Mouse (Mus musculus) cerebellum, adult 2 months (tissue): ENCODE results near the gene Hoxa2.

Source experiments
- CTCF ChIP-seq: fragments of 200-500 bp; IDR thresholded peaks from 2 replicates; pipeline ENCODE4 v1.5.1; 2011; ENCODE audit warnings: low read depth, mild to moderate bottlenecking, control low read depth, low read length, moderate library complexity, borderline replicate concordance; ENCODE audit not compliant: insufficient read depth
- POLR2A ChIP-seq: fragments of 200-500 bp; IDR thresholded peaks from 2 replicates; pipeline ENCODE4 v1.6.1; 2011; ENCODE audit warnings: low read length, control low read depth, borderline replicate concordance; ENCODE audit not compliant: insufficient read depth

DNA sequence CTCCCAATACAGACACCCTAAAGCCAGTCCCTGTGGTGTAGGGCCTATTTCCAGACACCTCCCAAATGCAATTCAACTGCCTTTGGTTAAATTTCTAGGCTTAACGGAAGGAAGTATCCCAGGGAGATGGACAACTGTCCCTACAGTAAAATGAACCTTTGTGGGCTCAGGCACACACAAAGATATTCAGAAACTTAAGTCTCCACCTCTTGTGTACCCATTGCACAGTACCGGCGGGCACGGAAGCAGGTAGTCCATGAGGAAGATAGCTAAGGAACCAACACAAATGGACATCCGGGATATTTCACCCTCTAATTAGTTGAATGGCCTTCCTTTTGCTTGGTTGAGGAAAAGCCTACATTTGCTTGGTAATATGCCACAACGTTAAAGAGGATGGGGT, 11.8 kb upstream of the Hoxa2 start:
- TF ChIP-seq CTCF: no peak
- no peak for TF ChIP-seq POLR2A
